Mouse (Mus musculus): ENCODE measurements around the gene Ttc30a2.

DNA sequence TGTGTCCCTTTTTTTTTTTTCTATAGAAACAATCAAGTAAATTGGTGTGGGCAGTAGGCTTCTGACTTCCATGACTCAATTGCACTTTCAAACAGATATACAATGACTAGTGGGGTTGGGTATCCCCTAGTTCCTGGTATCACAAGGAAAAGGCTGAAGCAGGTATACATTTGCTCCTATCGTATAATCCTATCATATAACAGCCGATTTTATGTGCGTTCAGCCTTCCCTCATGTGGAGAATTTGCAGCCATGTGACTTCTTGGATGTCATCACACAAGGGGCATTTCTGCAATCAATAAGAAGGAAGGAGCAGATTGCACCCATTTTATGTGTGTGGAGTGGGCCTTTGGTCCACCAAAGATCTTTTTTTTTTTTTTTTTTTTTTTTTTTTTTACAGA lies 5.1 kb upstream of the Ttc30a2 start:
- TF ChIP-seq EP300 (IDR thresholded peaks at IDR 0.05; ENCODE audit: insufficient read depth, low read depth, low read length) = no peak
- TF ChIP-seq CTCF (IDR thresholded peaks at IDR 0.05) = no peak
